Mouse (Mus musculus): ENCODE results near the gene Cutc. TPM values are rescaled to one million over a fixed set of nuclear protein-coding genes. Genes with fewer than 3 reads are reported as not detected.

The Cutc gene
- total and polyA plus RNA-seq, 3 experiments: 10.0 to 18.8 TPM; not detected in 1

DNA sequence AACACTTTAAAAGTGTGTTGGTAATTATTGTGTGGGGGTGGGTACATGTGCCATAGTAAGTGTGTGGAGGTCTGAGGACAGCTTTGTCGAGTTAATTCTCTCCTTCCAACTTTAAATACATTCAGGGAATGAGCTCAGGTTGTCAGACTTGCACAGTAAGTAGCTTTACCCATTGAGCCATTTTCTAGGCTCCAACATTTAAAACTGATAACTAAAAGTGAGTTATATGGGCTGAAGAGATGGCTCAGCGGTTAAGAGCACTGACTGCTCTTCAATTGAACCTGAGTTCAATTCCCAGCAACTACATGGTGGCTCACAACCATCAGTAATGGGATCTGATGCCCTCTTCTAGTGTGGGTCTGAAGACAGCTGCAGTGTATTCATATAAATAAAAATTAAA is 1.4 kb downstream of the Cutc start:
- Histone ChIP-seq H3K27me3 (ENCODE audit: control insufficient read depth in 1 of 2, insufficient read depth in 2 of 2, low read length in 2 of 2) (no peaks in the 10 kb centered on the region), H3K4me3 (ENCODE audit: control insufficient read depth in 1 of 2, insufficient read depth in 1 of 2, low read depth in 2 of 2, low read length in 2 of 2) (no peak overlapping the region), H3K4me1 (ENCODE audit: control insufficient read depth in 1 of 2, insufficient read depth in 2 of 2, low read length in 2 of 2) (peaks cover 9 to 15% of the 10 kb centered on the region in 2 experiments), H3K36me3 (ENCODE audit: control insufficient read depth in 1 of 2, insufficient read depth in 2 of 2, low read length in 2 of 2) (peaks cover 6 to 33% of the 10 kb centered on the region in 2 experiments), H3K79me2 (ENCODE audit: control insufficient read depth, insufficient read depth, low read length, poor library complexity) (peaks cover 15% of the 10 kb centered on the region), H3K9ac (ENCODE audit: control insufficient read depth, low read depth, low read length, poor library complexity, severe bottlenecking) (no peak overlapping the region), H3K9me3 (replicated peaks; ENCODE audit: insufficient read depth, low read length) (no peaks in the 10 kb centered on the region), H3K27ac (ENCODE audit: control insufficient read depth, low read depth, low read length) (0 out of 2 replicates have a peak overlapping the region, but pooled peaks have one; percentile 15)
- TF ChIP-seq TBP (IDR thresholded peaks at IDR 0.05; ENCODE audit: low read depth, low read length) (peak; percentile 94), HCFC1 (IDR thresholded peaks at IDR 0.05; ENCODE audit: low read depth, low read length) (no peak), MYB (IDR thresholded peaks at IDR 0.05; ENCODE audit: low read depth, low read length) (no peak), POLR2AphosphoS2 (IDR thresholded peaks at IDR 0.05; ENCODE audit: low read length) (no peak), ZNF384 (IDR thresholded peaks at IDR 0.05; ENCODE audit: low read depth, low read length) (no peak), ZMIZ1 (IDR thresholded peaks at IDR 0.05; ENCODE audit: low read depth, low read length) (no peak)
- DNase-seq (ENCODE audit: low read depth, low spot score): peak; percentile 44

- Histone ChIP-seq H3K36me3 (ENCODE audit: control insufficient read depth in 1 of 2, insufficient read depth in 2 of 2, low read length in 2 of 2) (peaks cover 4 to 32% of the 10 kb centered on the region in 2 experiments; a peak in 3 of 4 replicates), H3K27me3 (ENCODE audit: control insufficient read depth in 1 of 2, insufficient read depth in 2 of 2, low read length in 2 of 2) (no peaks in the 10 kb centered on the region), H3K4me1 (ENCODE audit: control insufficient read depth in 1 of 2, insufficient read depth in 2 of 2, low read length in 2 of 2) (peaks cover 9 to 15% of the 10 kb centered on the region in 2 experiments), H3K79me2 (ENCODE audit: control insufficient read depth, insufficient read depth, low read length, poor library complexity) (peaks cover 15% of the 10 kb centered on the region), H3K27ac (ENCODE audit: control insufficient read depth, low read depth, low read length) (peak overlapping the region; percentile 34; the same call in 1 of the 2 replicates), H3K9me3 (replicated peaks; ENCODE audit: insufficient read depth, low read length) (no peaks in the 10 kb centered on the region), H3K4me3 (ENCODE audit: control insufficient read depth in 1 of 2, insufficient read depth in 1 of 2, low read depth in 2 of 2, low read length in 2 of 2) (no peak overlapping the region), H3K9ac (ENCODE audit: control insufficient read depth, low read depth, low read length, poor library complexity, severe bottlenecking) (peak overlapping the region; percentile 16; the same call in 1 of the 2 replicates)
- peak; percentile 74 for DNase-seq (ENCODE audit: low read depth, low spot score)
- TF ChIP-seq GATA1 (IDR thresholded peaks at IDR 0.05; ENCODE audit: low read depth, low read length): peak; percentile 79; the same call in 1 of the 2 replicates
- no peak for TF ChIP-seq RAD21 (IDR thresholded peaks at IDR 0.05; ENCODE audit: low read depth, low read length)
- no peak for TF ChIP-seq E2F4 (IDR thresholded peaks at IDR 0.05; ENCODE audit: borderline replicate concordance, low read depth, low read length)
- no peak for TF ChIP-seq RCOR1 (IDR thresholded peaks at IDR 0.05; ENCODE audit: low read depth, low read length)
- no peak for TF ChIP-seq ETS1 (IDR thresholded peaks at IDR 0.05; ENCODE audit: low read depth, low read length)
- TF ChIP-seq CTCF (IDR thresholded peaks at IDR 0.05 in 2 of 3, conservative IDR thresholded peaks at IDR 0.05 in 1 of 3; ENCODE audit: control insufficient read depth in 1 of 3, insufficient read depth in 1 of 3, low read depth in 2 of 3, low read length in 3 of 3, poor library complexity in 1 of 3, severe bottlenecking in 1 of 3): no peak
- TF ChIP-seq POLR2AphosphoS2 (IDR thresholded peaks at IDR 0.05; ENCODE audit: low read length): no peak
- no peak for TF ChIP-seq UBTF (IDR thresholded peaks at IDR 0.05; ENCODE audit: borderline replicate concordance, insufficient read depth, low read depth, low read length)
- TF ChIP-seq USF2 (IDR thresholded peaks at IDR 0.05; ENCODE audit: borderline replicate concordance in 1 of 2, insufficient read depth in 1 of 2, low read depth in 1 of 2, low read length in 2 of 2): no peak
- no peak for TF ChIP-seq SIN3A (IDR thresholded peaks at IDR 0.05; ENCODE audit: low read length)
- TF ChIP-seq JUND (IDR thresholded peaks at IDR 0.05; ENCODE audit: low read depth, low read length): peak; percentile 88; the same call in 1 of the 2 replicates
- peak; percentile 59 to 90 for TF ChIP-seq EP300 (IDR thresholded peaks at IDR 0.05; ENCODE audit: low read depth in 1 of 2, low read length in 2 of 2)
Measured at GRCm38 (mm10) chr19:43754872-43755271, 2.1 kb downstream of the Cutc start.
